Mouse (Mus musculus) neutrophil, adult 5-6 weeks (primary cell): ENCODE measurements around the gene Myh9. TPM values are rescaled to one million over a fixed set of nuclear protein-coding genes. Genes with fewer than 3 reads are reported as not detected.

ENCODE experiments used
- ATAC-seq: fragments of 151-379, 151-347 bp; 2 replicates; pipeline ENCODE4 v1.8.0; 2017; ENCODE audit warnings: mild to moderate bottlenecking, moderate TSS enrichment; ENCODE audit not compliant: insufficient number of reproducible peaks, poor library complexity, low FRiP score, severe bottlenecking; ENCODE audit errors: extremely low read depth
- total RNA-seq: library from RNA; stranded (forward); fragments of 200-1000 nt; gene quantifications from 2 replicates; pipeline ENCODE4 v1.2.3, GENCODE M21; 2017

The Myh9 gene
- total RNA-seq, 1 experiment from 2014 or later = 1,152 TPM

GRCm38 (mm10) chr15:77799491-77800474 lies 42.2 kb downstream of the Myh9 start:
- no peak for ATAC-seq

- ATAC-seq = no peak
Measured at GRCm38 (mm10) chr15:77798664-77799490, 43.1 kb downstream of the Myh9 start.

- peak; percentile 35; the same call in 1 of the 2 replicates for ATAC-seq
Measured at GRCm38 (mm10) chr15:77797609-77798411, 44.2 kb downstream of the Myh9 start.

- ATAC-seq = no peak
Measured at GRCm38 (mm10) chr15:77796409-77797035, 45.5 kb downstream of the Myh9 start.

- no peak for ATAC-seq
Measured at GRCm38 (mm10) chr15:77794908-77795356, 47.0 kb downstream of the Myh9 start.

- no peak for ATAC-seq
Measured at GRCm38 (mm10) chr15:77794138-77794907, 47.7 kb downstream of the Myh9 start.

- ATAC-seq = no peak
Measured at GRCm38 (mm10) chr15:77793554-77793953, 48.4 kb downstream of the Myh9 start.

GRCm38 (mm10) chr15:77793094-77793493 lies 48.9 kb downstream of the Myh9 start:
- ATAC-seq = no peak

- no peak for ATAC-seq
Measured at GRCm38 (mm10) chr15:77792056-77792455, 49.9 kb downstream of the Myh9 start.

- no peak for ATAC-seq
Measured at GRCm38 (mm10) chr15:77790656-77791405, 51.1 kb downstream of the Myh9 start.

- ATAC-seq = no peak
Measured at GRCm38 (mm10) chr15:77789186-77789585, 52.8 kb downstream of the Myh9 start.

GRCm38 (mm10) chr15:77788356-77788755 lies 53.6 kb downstream of the Myh9 start:
- ATAC-seq = no peak

GRCm38 (mm10) chr15:77785807-77786206 lies 56.2 kb downstream of the Myh9 start:
- no peak for ATAC-seq

- no peak for ATAC-seq
Measured at GRCm38 (mm10) chr15:77784039-77784824, 57.7 kb downstream of the Myh9 start.

GRCm38 (mm10) chr15:77782449-77783014 lies 59.4 kb downstream of the Myh9 start:
- ATAC-seq = no peak
